Mouse (Mus musculus): ENCODE measurements around the gene Arsg. TPM values are rescaled to one million over a fixed set of nuclear protein-coding genes. Genes with fewer than 3 reads are reported as not detected.
"Not testable (repeated sequence)": the region's sequence is repeated elsewhere in the genome, so short reads cannot be mapped to it uniquely, and the experiment has no call there.

Gene Arsg
- polyA plus RNA-seq, 2 experiments from 2014 or later: 4.5 to 5.5 TPM

DNA sequence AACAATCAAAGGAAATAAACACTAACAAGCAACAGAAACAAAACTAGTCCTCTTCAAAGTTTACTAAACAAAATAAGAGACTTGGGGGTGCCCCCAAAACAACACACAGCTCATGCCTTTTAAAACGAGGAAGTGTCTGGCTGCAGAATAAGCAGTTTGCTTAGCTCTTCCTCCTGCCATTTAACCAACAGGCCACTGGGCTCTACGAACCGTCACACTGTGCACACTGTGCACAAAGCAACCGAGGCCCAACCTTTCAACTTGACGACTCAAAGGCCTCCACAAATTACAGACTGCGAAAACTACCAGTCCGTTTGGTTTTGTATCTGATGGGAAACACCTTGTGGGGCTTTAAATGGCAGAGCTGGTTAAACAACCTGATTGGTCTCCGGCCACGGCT lies 3.0 kb upstream of the Arsg start:
- no peak for ATAC-seq

DNA sequence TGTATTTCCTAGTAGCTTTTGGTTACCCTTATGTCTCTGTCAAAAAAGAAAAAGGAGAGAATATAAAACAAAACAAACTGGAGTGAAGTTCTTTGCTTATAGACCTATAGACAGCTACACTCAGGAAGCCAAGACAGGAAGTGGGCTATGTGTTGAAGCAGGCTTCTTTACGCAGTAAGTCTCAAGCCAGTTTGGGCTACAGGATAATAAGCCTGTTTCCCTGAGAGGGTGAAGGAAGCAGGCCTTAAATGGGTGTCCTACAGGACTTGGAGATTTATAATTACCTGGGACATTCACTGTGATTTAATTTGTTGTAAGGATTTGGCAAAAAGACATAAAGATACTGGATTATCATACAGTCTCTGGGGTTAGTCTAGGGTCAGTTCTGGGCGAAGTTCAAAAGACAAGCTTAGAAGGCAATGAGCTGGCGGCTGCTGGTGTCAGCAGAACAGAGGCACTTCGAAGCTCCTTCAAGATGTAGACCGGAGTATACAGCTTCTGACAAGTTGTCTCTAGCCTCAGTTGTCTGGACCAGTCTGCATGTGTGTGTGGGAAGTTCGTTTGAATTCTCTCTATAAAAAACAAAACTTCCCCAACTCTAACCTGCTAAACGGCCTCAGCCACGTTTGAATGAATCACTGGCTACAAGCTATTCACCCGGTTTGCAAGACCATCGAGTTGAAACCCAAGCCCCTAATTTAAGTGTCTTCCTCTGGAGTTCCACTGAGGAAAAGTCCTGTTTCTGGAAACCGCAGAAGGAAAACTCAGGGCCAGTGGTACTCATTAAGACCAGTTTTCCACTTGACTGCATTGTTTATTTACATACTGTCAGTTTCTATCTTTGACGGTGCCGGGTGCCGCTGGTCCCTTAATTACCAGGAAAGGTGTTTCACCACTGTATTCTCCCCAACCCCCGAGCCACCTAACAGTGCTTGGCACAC lies 2.0 kb upstream of the Arsg start:
- ATAC-seq: peak; percentile 59

DNA sequence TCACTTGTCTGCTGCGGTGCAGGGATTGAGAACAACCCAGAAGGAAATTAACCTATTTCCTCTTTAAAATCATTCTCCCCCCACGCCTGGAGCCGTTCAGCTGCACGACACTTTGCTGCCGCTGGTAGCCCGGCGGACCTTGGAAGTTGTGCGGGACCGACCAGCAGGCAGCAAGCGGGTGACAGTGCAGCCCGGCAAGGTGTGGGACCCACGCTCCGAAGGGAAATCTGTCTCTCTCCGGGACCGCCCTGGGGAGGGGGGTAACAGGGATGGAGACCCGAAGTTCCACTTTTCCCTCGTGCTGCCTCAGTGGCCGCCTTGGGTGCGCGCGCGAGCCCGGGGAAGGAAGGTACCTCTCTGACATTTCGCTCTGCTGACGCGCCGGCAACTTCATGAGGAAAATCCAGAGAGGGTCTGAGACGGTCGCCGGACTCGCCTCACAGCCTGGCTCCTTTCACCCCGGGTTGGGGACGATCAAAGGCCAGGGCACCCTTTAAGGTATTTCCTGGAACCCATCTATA lies 943 bp upstream of the Arsg start:
- no peak for ATAC-seq

DNA sequence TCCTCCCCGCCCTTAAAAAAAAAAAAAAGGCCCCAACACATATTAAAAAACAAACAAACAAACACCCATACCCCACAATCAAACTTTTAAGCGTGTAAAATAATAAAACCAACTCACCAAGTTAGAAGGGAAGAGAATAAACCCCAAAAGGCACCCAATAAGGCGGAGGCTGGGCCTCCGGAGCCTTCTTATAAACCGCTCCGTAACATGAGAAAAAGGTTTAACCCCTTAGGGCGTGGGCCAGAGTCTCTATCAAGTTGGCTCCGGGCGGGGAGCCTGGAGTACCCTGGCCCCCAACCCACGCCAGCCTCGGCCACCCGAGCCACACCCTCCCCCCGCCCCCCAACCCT lies 378 bp upstream of the Arsg start:
- ATAC-seq: no peak

DNA sequence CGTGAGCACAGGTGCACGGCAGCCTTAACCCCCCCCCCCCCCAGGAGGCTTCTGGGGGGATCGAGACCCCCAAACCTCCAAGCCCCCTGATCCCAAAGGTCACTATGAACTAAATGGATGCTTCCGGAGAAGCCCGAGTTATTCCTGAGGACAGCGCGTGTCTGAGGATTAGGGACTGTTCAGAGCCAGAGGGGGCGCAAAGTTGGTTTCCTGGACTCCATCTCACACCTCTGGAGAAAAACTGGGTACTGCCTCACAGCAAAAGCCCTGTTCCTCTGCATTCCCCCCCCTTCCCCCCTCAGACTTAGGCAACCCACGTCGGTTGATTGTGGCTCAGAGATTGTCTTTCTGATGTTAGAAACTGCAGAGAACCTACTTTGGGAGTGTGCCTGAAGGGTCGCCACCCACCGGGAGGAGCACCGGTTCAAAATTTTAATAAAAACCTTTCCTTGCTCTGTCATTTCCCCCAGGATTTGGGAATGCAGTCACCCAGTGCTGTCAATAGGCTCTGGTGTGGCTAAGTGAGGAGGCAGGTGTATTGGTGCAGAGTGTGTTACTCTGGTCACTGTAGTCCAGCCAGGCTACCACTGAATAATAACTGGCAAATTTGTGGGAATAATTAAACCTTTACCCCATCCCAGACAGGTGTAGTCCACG lies 1.0 kb downstream of the Arsg start:
- no peak for ATAC-seq

DNA sequence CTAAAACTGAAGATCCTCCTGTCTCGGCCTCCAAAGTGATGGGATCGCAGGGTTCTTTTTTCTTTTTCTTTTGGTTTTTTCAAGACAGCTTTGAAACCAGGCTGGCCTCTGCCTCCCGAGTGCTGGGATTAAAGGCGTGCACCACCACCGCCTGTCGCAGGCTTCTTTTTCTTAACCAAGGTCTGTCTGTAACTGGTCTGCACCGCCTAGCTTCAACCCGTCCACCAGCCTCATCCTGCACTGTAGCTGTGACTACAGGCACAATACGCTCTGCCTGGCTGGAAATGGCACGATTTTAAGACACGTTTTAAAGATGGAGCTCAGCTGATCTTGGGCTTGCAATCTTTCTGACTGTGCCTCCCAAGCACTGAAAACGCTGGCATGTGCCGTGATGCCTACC lies 1.7 kb downstream of the Arsg start:
- ATAC-seq: no peak

DNA sequence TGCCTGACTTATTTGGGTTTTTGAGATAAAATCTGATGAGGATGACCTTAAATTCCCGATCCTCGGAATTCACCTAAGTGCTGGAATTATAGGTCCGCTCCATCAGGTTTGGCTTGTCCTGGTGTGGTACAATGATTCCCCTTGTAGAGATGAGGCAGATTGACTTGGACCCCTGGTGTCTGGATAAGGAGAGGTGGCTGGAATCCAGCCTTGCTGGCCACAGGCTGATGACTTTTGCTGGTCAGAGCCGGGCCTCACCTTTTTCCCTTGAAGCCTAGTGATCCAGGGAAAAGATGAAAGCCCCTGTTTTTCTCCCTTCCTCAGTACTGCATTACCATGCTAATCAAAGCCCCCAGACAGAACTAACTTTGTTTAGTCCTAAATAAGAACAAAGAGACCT lies 2.5 kb downstream of the Arsg start:
- ATAC-seq: no peak

DNA sequence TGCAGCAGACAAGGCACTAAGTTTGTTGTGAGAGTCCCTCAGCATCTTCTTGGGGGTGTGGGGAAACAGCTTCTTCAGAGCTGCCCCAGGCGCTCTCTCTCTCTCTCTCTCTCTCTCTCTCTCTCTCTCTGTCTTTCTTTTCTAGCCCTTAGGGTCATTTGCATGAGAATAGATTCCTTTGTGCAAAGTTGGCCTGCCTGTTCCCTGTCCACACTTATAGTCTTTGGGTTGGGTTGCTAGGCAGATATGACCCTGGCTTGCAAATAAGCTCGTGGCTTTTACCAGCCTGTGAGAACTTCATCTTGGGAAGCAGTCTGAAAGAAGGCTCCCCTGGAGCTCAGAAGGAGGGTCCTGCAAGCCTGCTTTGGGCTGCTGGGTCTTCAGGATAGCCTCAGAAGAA lies 3.1 kb downstream of the Arsg start:
- ATAC-seq: no peak

DNA sequence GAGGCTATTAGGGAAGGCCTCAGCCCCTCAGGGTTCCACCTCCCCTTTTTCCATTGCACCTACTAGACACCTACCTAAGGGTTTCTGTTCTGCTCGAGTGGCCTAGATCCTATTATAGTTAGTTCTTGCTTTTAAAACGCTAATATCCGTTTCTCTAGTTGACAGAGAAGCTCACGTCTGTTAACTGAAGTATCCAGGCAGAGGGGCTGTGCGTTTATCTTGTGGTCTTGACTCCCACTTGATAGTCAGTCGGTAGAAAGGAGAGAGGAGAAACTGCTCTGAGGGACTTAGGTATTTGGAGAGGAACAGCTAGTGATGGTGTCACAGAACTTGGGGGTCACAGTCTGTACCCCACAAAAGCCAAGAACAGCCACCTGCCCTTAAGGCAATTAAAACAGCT lies 3.5 kb downstream of the Arsg start:
- ATAC-seq: no peak

DNA sequence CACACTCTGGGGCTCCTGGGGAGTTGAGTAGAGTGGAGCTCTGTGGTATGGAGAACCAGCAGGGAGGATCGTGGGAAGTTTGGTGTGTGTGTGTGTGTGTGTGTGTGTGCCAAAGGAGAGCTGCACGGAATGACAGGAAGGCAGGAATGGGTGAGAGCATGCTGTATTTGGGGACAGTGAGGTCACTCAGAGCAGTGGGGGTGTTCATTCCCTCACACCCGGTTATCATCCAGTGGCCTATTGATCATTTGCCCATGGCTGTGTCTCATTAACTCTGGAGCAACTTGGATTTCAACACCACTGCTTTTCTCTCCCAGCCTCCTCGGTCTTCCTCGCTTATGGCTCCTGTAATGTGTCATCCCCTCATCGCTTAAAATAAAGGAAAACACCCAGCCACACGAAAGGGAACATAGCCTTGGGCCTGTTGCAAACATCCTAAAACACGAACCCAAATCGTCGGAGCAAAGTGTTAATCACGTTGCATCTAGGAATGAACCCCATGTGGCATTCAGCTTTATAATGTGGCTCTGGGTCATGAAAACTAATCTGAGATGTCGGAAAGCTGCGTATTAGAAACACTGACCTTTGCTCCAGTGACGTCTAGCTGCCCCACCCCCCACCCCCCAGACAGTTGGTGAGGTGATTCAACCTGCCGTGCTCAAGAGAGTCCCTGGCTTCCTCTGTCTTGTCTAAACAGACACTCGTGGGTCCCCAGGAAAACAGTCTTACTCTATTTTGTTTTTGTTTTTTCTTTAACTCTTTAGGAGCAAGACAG lies 4.6 kb downstream of the Arsg start:
- no peak for ATAC-seq

DNA sequence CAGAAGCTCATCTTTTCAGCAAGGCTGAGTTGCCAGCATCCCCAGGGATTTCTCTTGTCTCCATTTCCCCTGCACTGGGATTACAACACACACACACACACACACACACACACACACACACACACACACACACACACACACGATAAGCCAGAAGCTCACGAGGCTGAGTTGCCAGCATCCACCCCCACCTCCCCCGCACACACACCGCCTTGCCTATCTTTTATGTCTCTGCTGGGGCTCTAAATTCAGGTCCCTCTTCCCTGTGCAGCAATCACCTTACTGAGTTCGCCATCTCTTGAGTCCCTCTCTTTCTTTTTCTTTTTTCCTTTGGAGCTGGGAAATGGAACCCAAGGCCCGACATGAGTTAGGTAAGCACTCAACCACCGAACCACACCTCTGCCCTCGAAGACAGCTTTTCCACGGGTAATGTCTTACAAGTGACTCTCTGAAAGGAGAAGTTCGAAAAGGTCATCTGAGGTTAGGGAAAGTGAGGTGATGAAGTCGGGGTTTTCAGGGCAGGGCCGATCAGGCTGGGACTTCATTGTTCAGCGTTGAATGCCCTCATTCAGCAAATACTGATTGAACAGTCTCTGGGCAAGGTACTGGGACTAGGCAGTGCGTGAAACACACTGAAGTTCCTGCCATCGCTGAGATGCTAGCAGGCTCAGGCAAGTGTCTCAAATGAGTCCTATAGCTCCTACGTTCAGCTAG lies 6.6 kb downstream of the Arsg start:
- ATAC-seq: no peak

DNA sequence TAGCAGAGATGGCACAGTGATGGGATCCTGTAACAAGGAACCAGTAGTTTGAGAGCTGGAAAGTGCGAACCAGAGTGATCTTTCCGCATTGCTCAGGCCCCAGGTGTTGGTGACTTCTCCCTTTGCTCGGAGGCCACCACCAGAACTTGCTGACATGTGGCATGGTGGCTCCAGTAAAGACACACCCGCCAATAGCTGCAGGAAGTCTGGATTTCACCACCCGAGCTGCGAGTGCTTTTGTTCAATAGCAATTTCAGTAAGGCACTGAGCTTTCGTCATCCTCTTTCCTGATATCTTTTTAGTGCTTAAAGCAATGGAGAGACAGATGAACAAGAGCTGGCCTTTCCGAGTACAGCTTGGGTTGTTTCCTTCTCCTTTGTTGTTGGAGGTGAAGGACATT lies 7.3 kb downstream of the Arsg start:
- ATAC-seq: no peak

DNA sequence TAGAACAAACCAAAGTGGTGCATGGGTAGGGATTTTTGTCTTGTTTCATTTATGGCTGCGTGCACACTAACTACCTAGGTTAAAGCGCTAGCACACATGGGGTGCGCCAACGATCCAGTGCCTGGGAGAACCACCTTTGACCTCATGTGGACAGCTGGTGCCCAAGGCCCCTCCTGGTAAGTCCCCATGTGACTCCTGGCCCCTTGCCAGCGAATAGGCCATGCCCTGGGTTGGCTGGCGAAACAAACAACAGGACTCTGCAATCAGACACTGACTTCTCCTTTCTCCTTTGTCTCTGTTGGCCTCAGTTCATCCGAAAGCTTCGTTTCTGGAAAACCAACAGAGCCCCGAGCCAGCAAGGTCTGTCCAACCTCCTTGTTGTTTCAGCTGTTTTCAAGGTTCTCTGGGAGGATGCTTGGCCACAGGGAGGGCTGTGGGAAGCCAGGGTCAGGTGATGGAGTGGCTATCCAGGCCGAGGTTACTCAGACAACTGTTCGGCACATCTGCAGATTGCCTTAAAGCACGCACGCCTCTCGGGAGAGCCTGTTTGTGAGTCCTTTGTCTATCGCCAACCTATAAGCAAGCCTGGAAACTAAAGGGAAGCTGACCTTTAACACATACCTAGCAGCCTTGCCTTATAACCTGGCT lies 12.3 kb downstream of the Arsg start:
- ATAC-seq: no peak

DNA sequence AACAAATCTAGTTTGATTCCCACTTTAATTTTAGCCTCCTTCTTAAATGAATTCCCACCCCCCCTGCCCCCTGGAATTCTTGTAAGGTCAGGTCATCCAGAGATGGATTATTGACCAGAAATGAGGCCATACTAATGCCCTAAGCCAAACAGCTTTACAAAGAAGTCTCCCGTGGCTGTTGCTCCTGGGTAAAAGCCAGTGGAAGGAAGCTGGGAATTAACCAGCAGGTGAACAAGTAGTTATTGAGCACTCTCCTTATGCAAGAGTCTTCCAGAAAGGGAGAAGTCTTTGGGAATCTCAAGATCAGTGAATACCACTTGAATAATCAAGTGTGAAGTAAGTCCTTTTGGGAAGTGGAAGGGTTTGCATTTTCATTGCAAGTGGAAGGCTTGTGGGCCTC lies 13.9 kb downstream of the Arsg start:
- no peak for ATAC-seq

DNA sequence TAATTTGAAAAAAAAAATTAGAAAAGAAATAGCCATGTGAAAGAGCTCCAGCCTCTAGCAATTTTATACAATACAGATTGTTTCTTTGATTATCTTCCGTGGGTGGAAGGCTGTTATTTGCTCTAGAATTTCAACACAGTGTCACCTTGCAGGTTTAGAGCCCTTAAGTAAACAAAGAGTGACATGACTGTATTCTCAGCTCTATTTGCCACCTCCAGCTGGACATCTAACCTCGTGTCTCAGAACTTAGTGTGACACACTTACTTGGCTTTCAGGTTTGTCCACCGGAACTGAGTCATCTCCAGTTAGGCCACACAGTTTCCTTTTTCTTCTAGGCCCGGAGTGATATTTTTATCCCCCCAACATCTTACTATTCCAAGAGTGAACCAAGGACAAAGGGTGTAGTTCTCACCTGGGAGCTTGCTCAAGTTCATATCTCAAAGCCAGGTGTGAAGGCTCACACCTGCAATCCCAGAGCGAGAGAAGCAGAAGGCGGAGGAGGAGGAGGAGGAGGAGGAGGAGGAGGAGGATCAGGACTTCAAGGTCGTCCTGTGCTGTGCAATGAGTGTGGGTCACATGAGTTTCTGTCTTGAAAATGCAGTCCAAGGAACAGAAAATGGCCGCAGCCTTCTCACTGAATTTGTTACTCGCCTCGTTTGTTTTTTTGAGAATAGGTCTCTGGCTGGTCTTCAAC lies 15.0 kb downstream of the Arsg start:
- no peak for ATAC-seq

DNA sequence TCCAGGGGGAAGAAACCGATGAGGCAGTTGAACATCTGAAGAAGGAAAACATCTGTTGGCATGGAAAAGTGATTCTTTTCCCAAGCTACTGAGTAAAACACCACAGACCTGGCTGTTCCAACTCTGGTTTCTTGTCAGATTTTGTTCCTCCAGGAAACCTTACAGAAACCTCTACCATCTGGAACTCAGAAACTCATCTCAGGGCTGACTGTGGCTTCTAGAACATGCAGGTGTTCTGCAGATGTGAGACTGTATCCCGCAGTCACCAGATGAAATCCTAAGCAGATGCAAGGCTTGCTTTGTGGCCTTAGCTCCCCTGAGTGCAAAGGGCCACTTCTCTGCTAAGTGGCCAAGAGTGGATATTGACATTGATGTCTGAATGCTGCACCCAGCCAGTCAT lies 16.6 kb downstream of the Arsg start:
- ATAC-seq: no peak

DNA sequence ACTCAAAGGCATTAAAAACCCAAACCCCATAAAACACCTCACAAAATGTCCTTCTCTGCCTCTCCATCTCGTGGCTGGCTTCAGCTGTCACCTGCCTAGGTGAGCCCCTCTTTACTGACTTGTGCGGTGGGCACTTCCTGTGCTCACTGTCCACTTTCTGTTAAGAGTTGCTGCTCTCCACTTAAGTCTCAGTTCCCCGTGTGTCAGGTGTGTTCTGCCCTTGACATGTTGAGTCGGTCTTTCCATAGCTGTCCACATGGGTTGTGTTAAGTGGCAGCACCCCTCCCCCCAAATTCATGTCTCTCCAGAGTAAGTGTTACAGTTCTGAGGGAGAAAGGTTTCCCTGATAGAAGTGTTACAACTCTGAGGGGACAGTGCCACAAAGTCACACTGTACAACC lies 18.7 kb downstream of the Arsg start:
- no peak for ATAC-seq

DNA sequence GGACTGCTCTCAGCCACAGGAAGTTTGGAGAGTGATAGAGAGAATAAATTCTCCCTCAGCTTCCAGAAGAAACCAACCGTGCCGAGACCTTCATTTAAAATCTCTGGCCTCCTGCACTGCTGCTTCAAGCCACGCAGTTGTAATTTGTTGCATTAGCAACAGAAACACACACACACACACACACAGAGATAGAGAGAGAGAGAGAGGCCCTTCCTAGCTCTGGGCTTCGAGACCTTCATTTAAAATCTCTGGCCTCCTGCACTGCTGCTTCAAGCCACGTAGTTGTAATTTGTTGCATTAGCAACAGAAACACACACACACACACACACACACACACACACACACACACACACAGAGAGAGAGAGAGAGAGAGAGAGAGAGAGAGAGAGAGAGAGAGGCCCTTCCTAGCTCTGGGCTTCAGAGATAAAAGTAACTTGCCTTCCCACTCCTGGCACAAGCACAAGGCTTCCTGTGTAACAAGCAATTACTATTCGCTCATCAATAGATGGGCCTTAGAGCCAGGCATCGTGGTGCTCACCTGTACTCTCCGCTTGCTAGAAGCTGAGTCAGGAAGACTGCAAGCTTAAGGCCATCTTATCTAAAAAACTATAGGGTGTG lies 19.8 kb downstream of the Arsg start:
- not testable (repeated sequence) for ATAC-seq

DNA sequence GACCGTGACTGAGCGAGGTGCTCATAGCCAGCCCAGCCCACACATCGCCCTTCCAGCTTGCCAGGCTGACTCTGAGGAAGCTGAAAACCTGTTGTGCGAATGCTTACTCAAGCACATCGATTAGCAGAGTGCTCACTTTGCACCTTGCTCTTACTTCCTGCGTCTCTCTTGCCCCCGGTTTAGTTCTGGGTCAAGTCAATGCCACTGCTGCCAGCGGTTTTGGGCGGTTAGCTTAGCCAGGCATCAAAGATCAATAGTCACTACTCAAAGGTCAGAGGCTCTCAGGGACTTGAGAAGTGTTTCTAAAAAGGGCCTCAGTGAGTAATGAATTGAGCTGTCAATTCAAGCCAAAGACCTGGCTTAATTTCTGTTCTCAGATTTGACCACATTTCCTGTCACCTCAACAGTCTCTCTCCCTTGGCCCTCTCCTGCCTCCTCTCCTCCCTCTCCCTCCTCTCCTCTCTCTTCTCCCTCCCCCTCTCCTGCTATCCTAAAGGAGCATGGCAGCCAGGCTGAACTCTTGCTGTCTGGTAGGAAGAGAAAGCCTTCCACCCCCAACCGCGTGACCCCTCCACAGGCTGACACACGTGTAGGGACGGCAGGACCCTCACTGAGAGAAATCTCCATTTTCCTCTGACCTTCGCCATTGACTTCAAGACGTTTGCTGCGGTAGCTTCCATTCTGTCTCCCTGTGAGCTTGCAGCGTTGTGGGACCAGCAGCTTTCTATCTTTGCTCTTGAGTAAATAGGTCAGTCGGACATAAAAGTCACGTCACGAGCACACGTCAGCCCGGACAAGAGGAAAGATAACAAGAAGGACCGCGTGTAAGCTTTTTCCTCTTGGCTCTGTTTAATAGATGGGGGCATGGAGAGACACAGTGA lies 22.0 kb downstream of the Arsg start:
- ATAC-seq: peak; percentile 24
